Mouse (Mus musculus) frontal cortex, postnatal 25 days (tissue): ENCODE data around the gene Trim26.
"Not testable (repeated sequence)": the region's sequence is repeated elsewhere in the genome, so short reads cannot be mapped to it uniquely, and the experiment has no call there.

Experiments
- DNase-seq, 2 experiments: peaks; one replicate each; pipeline ENCODE4 v3.0.0; 2022; ENCODE audit warnings: low spot score in 2 of 2

The Trim26 gene

GRCm38 (mm10) chr17:36851200-36851599 is 14.3 kb downstream of the Trim26 start:
- no peak for DNase-seq

GRCm38 (mm10) chr17:36851627-36852026 is 14.7 kb downstream of the Trim26 start:
- DNase-seq: no peak

GRCm38 (mm10) chr17:36855484-36855883 is 18.6 kb downstream of the Trim26 start:
- DNase-seq: no peak

- DNase-seq: no peak
Measured at GRCm38 (mm10) chr17:36856236-36856635, 19.3 kb downstream of the Trim26 start.

GRCm38 (mm10) chr17:36858181-36858580 is 21.2 kb downstream of the Trim26 start:
- DNase-seq: no peak

- no peak for DNase-seq
Measured at GRCm38 (mm10) chr17:36861680-36862079, 24.7 kb downstream of the Trim26 start.

- DNase-seq: no peak
Measured at GRCm38 (mm10) chr17:36866719-36867527, 30.0 kb downstream of the Trim26 start, which contains the start of gene Trim15. Trim15 (minus strand) TSS chr17:36867210.

GRCm38 (mm10) chr17:36868836-36869235 is 31.9 kb downstream of the Trim26 start:
- DNase-seq: no peak

GRCm38 (mm10) chr17:36869284-36869954 is 32.5 kb downstream of the Trim26 start, which contains the start of gene Trim10:
Trim10 (plus strand) TSS chr17:36869574.
- DNase-seq: no peak

- no peak for DNase-seq
Measured at GRCm38 (mm10) chr17:36869955-36870810, 33.2 kb downstream of the Trim26 start.

- no peak for DNase-seq
Measured at GRCm38 (mm10) chr17:36874636-36875035, 37.7 kb downstream of the Trim26 start.

GRCm38 (mm10) chr17:36883350-36883749 is 46.4 kb downstream of the Trim26 start:
- no peak for DNase-seq

- DNase-seq: no peak
Measured at GRCm38 (mm10) chr17:36885132-36885790, 48.3 kb downstream of the Trim26 start.

GRCm38 (mm10) chr17:36890073-36890903 is 53.4 kb downstream of the Trim26 start, which contains the start of gene Trim40:
Trim40 (minus strand) TSS chr17:36890123.
- no peak for DNase-seq

GRCm38 (mm10) chr17:36891496-36891895 is 54.6 kb downstream of the Trim26 start:
- DNase-seq: not testable (repeated sequence)

- DNase-seq: no peak
Measured at GRCm38 (mm10) chr17:36892362-36892761, 55.4 kb downstream of the Trim26 start.

GRCm38 (mm10) chr17:36893387-36893786 is 56.5 kb downstream of the Trim26 start:
- DNase-seq: no peak

- DNase-seq: peak in 1 of 2 experiments; percentile 9
Measured at GRCm38 (mm10) chr17:36896583-36896982, 59.6 kb downstream of the Trim26 start.

GRCm38 (mm10) chr17:36897065-36897464 is 60.1 kb downstream of the Trim26 start:
- DNase-seq: no peak

- DNase-seq: no peak
Measured at GRCm38 (mm10) chr17:36897552-36898205, 60.7 kb downstream of the Trim26 start, which contains the start of gene Trim31. Trim31 (plus strand) TSS chr17:36898118.
